Mouse (Mus musculus) cortical plate, adult 2 months (tissue): Measurements from ENCODE around the gene Edem2. TPM values are rescaled to one million over a fixed set of nuclear protein-coding genes. Genes with fewer than 3 reads are reported as not detected.

Experiments
- H3K27ac ChIP-seq: fragments of 200-500 bp; 2 replicates; pipeline ENCODE4 v1.5.1; 2012; ENCODE audit warnings: low read length, control low read depth, inconsistent platforms; ENCODE audit not compliant: insufficient read depth
- H3K4me1 ChIP-seq: fragments of 200-500 bp; 2 replicates; pipeline ENCODE4 v1.6.1; 2011; ENCODE audit warnings: low read length; ENCODE audit not compliant: control insufficient read depth, insufficient read depth
- H3K4me3 ChIP-seq: fragments of 200-500 bp; 2 replicates; pipeline ENCODE4 v1.5.1; 2011; ENCODE audit warnings: mild to moderate bottlenecking, low read length, control low read depth; ENCODE audit not compliant: insufficient read depth
- CTCF ChIP-seq: fragments of 200-500 bp; IDR thresholded peaks from 2 replicates; pipeline ENCODE4 v1.5.1; 2011; ENCODE audit warnings: mild to moderate bottlenecking, control low read depth, low read length; ENCODE audit not compliant: insufficient read depth; ENCODE audit errors: extremely low read depth
- POLR2A ChIP-seq: fragments of 200-500 bp; IDR thresholded peaks from 2 replicates; pipeline ENCODE4 v1.6.1; 2011; ENCODE audit warnings: mild to moderate bottlenecking, low read length, control low read depth; ENCODE audit not compliant: insufficient read depth; ENCODE audit errors: extremely low read depth
- polyA plus RNA-seq: library from polyadenylated mRNA; depleted of rRNA; stranded (reverse); fragments of >200 nt; gene quantifications from 2 replicates; pipeline ENCODE4 v1.2.3, GENCODE M21; 2012

Gene Edem2
- polyA plus RNA-seq, 1 experiment = 39.7 TPM

- Histone ChIP-seq H3K27ac (no peak overlapping the region), H3K4me3 (no peak overlapping the region), H3K4me1 (no peaks in the 10 kb centered on the region)
- TF ChIP-seq POLR2A (no peak), CTCF (peak; percentile 77)
These were observed 35.6 kb upstream of the Edem2 start for GRCm38 (mm10) chr2:155764679-155765418.

GRCm38 (mm10) chr2:155756855-155757566 lies 27.7 kb upstream of the Edem2 start:
- TF ChIP-seq POLR2A = no peak
- no peak overlapping the region for H3K4me3 ChIP-seq
- no peaks in the 10 kb centered on the region for H3K4me1 ChIP-seq
- H3K27ac ChIP-seq = no peak overlapping the region

GRCm38 (mm10) chr2:155755746-155756145 lies 26.5 kb upstream of the Edem2 start:
- H3K4me3 ChIP-seq = no peak overlapping the region
- no peak overlapping the region for H3K27ac ChIP-seq
- TF ChIP-seq POLR2A = no peak
- TF ChIP-seq CTCF = 0 out of 2 replicates have a peak, but pooled peaks have one; percentile 27
- no peaks in the 10 kb centered on the region for H3K4me1 ChIP-seq

GRCm38 (mm10) chr2:155751014-155751786 lies 21.9 kb upstream of the Edem2 start, which contains the start of gene Procr:
TSS of gene Procr (plus strand) at chr2:155751117.
- H3K4me3 ChIP-seq = peak within 1 kb of the TSS; percentile 8; the same call in 1 of the 2 replicates
- H3K27ac ChIP-seq = no peak within 1 kb of the TSS
- no peaks in the 10 kb centered on the region for H3K4me1 ChIP-seq
- TF ChIP-seq POLR2A (no peak), CTCF (no peak)

GRCm38 (mm10) chr2:155749394-155749793 lies 20.1 kb upstream of the Edem2 start:
- Histone ChIP-seq H3K27ac (no peak overlapping the region), H3K4me3 (no peak overlapping the region), H3K4me1 (no peaks in the 10 kb centered on the region)
- no peak for TF ChIP-seq POLR2A
- no peak for TF ChIP-seq CTCF

- Histone ChIP-seq H3K4me1 (no peaks in the 10 kb centered on the region), H3K27ac (no peak overlapping the region), H3K4me3 (no peak overlapping the region)
- no peak for TF ChIP-seq POLR2A
- TF ChIP-seq CTCF = no peak
These were observed 16.2 kb upstream of the Edem2 start for GRCm38 (mm10) chr2:155745487-155745886.

- TF ChIP-seq POLR2A (no peak), CTCF (no peak)
- H3K4me1 ChIP-seq = no peaks in the 10 kb centered on the region
- no peak overlapping the region for H3K27ac ChIP-seq
- H3K4me3 ChIP-seq = no peak overlapping the region
These were observed 14.1 kb upstream of the Edem2 start for GRCm38 (mm10) chr2:155743351-155743750.

- no peak overlapping the region for H3K27ac ChIP-seq
- no peaks in the 10 kb centered on the region for H3K4me1 ChIP-seq
- no peak overlapping the region for H3K4me3 ChIP-seq
- no peak for TF ChIP-seq POLR2A
- TF ChIP-seq CTCF = no peak
These were observed 13.7 kb upstream of the Edem2 start for GRCm38 (mm10) chr2:155742931-155743337.

GRCm38 (mm10) chr2:155742211-155742610 lies 12.9 kb upstream of the Edem2 start:
- TF ChIP-seq POLR2A (no peak), CTCF (no peak)
- H3K4me3 ChIP-seq = no peak overlapping the region
- no peak overlapping the region for H3K27ac ChIP-seq
- no peaks in the 10 kb centered on the region for H3K4me1 ChIP-seq

- no peaks in the 10 kb centered on the region for H3K4me1 ChIP-seq
- TF ChIP-seq POLR2A = no peak
- no peak for TF ChIP-seq CTCF
- H3K4me3 ChIP-seq = no peak overlapping the region
- no peak overlapping the region for H3K27ac ChIP-seq
These were observed 8.5 kb upstream of the Edem2 start for GRCm38 (mm10) chr2:155737803-155738202.
